Mouse (Mus musculus) midbrain, postnatal 0 days (tissue): ENCODE results near the gene Abcc5. TPM values are rescaled to one million over a fixed set of nuclear protein-coding genes. Genes with fewer than 3 reads are reported as not detected.
"Not testable (repeated sequence)": the region's sequence is repeated elsewhere in the genome, so short reads cannot be mapped to it uniquely, and the experiment has no call there.

ENCODE experiments used
- ATAC-seq: fragments of 200-750 bp; cut with Nextera tagmentation; 2 replicates; pipeline ENCODE4 v1.8.0; 2017; ENCODE audit warnings: moderate number of reproducible peaks, mild to moderate bottlenecking, moderate TSS enrichment, moderate library complexity; ENCODE audit not compliant: low FRiP score
- DNase-seq: peaks from one replicate; pipeline ENCODE4 v3.0.0-alpha.2; 2015; ENCODE audit warnings: low spot score
- H3K27ac ChIP-seq: fragments of 300-500 bp; sonication (generic); 2 replicates; pipeline ENCODE4 v1.5.1; 2014; ENCODE audit warnings: low read depth, mild to moderate bottlenecking, low read length, mixed read lengths
- H3K27me3 ChIP-seq: fragments of 300-500 bp; sonication (generic); 2 replicates; pipeline ENCODE4 v1.6.1; 2014; ENCODE audit warnings: low read length, control low read depth, mixed read lengths; ENCODE audit not compliant: insufficient read depth
- H3K36me3 ChIP-seq: fragments of 300-500 bp; sonication (generic); 2 replicates; pipeline ENCODE4 v1.6.1; 2014; ENCODE audit warnings: low read length, control low read depth, mixed read lengths; ENCODE audit not compliant: insufficient read depth
- H3K4me1 ChIP-seq: fragments of 300-500 bp; sonication (generic); 2 replicates; pipeline ENCODE4 v1.6.1; 2014; ENCODE audit warnings: mild to moderate bottlenecking, control low read depth, antibody characterized with exemption, low read length, mixed read lengths; ENCODE audit not compliant: insufficient read depth
- H3K4me2 ChIP-seq: fragments of 300-500 bp; sonication (generic); 2 replicates; pipeline ENCODE4 v1.6.1; 2014; ENCODE audit warnings: low read depth, mild to moderate bottlenecking, low read length, mixed read lengths; ENCODE audit not compliant: poor library complexity, severe bottlenecking
- H3K4me3 ChIP-seq: fragments of 300-500 bp; sonication (generic); 2 replicates; pipeline ENCODE4 v1.5.1; 2014; ENCODE audit warnings: low read depth, mild to moderate bottlenecking, low read length, moderate library complexity
- H3K9ac ChIP-seq: fragments of 300-500 bp; sonication (generic); replicated peaks from 2 replicates; pipeline ENCODE4 v1.6.1; 2014; ENCODE audit warnings: mild to moderate bottlenecking, low read length, moderate library complexity, mixed read lengths; ENCODE audit not compliant: poor library complexity, severe bottlenecking
- H3K9me3 ChIP-seq: fragments of 300-500 bp; sonication (generic); 2 replicates; pipeline ENCODE4 v1.6.1; 2016; ENCODE audit warnings: low read length, control low read depth
- CTCF ChIP-seq: IDR thresholded peaks from 2 replicates; pipeline ENCODE4 v1.5.1; 2016; ENCODE audit warnings: antibody characterized with exemption, mild to moderate bottlenecking
- WGBS: fragments of 180-500 bp; shearing (Covaris S2); extraction: QIAGEN DNeasy Blood & Tissue Kit; methylation state at CpG from one replicate; pipeline ENCODE4 v1.1.7; 2014; 5-methylcytosine and 5-hydroxymethylcytosine counted together
- polyA plus RNA-seq: library from polyadenylated mRNA; unstranded; fragments of >200 nt; fragmentation: Nextera tagmentation; extraction: Ambion mirVana; gene quantifications from 2 replicates; pipeline ENCODE4 v1.2.1, GENCODE M21; 2015
- total RNA-seq: library from RNA; depleted of rRNA; stranded (reverse); fragments of >200 nt; gene quantifications from 2 replicates; pipeline ENCODE4 v1.2.3, GENCODE M21; 2014

Abcc5 gene
- total and polyA plus RNA-seq, 2 experiments from 2014 or later: 68.7 to 110 TPM

DNA sequence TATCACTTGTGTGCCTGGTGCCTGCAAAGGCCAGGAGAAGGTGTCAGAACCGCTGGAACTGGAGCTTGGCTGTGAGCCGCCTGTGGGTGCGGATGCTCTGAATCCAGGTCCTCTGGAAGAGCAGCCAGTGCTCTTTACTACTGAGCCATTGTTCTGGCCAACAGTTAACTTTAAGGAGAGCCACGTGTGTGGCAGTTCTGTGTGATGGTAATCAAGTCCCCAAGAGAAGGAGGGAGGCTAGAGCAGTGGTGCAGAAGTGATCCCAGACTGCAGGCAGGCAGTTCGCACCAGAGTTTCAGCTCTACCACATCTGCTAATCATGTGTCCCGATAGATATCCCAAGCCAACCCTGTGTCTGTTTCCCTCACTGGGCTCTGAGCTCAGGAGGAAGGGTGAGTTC is 36.0 kb downstream of the Abcc5 start:
- ATAC-seq (no peak), DNase-seq (no peak)
- Histone ChIP-seq H3K27me3 (no peaks in the 10 kb centered on the region), H3K4me2 (no peak overlapping the region), H3K4me3 (no peak overlapping the region), H3K9ac (no peak overlapping the region), H3K36me3 (peaks cover 48% of the 10 kb centered on the region), H3K27ac (no peak overlapping the region), H3K4me1 (no peaks in the 10 kb centered on the region), H3K9me3 (no peaks in the 10 kb centered on the region)
- no peak for TF ChIP-seq CTCF
- WGBS: 78% methylated on average over 6 of the region's 6 CpGs

DNA sequence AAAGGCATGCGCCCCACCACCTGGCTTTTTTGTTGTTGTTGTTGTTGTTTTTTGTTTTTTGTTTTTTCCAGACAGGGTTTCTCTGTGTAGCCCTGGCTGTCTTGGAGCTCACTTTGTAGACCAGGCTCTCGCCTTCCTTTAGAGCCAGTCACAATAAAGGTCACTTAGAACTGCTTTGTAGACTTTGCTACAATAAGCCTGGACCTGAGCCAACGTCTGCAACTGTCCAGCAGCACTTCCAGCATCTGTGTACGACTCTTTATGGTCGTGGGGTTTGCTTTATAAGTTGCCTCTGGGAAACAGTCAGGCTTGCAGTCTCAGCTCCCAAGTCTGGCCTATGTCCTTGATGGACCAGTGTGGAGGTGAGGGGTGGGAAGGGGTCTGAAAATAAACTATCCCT is 45.2 kb downstream of the Abcc5 start:
- no peak for TF ChIP-seq CTCF
- H3K4me2 ChIP-seq: no peak overlapping the region
- no peak for ATAC-seq
- H3K4me1 ChIP-seq: no peaks in the 10 kb centered on the region
- no peak for DNase-seq
- peaks cover 39% of the 10 kb centered on the region for H3K36me3 ChIP-seq
- no peaks in the 10 kb centered on the region for H3K27me3 ChIP-seq
- H3K9ac ChIP-seq: no peak overlapping the region
- no peak overlapping the region for H3K27ac ChIP-seq
- no peaks in the 10 kb centered on the region for H3K9me3 ChIP-seq
- 72% methylated on average over 5 of the region's 5 CpGs for WGBS
- H3K4me3 ChIP-seq: no peak overlapping the region

DNA sequence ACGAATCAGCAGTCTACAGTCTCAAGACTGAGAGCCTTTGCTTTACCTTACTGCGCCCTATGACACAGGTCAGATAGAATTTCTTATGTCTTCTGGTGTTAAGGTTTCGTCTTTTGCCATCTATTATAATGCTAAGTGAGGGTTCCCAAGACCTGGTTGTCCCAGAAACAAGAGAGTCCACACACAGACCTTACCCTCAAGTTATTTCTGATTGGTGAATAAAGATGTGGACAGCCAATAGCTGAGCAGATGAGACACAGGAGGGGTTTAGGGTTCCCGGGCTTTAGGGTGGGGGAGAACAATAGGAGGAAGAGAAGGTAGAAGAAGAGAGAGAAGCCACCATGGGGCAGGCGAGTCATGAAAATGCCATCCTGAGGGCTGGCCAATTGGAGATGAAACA is 50.9 kb downstream of the Abcc5 start:
- ATAC-seq: no peak
- H3K27me3 ChIP-seq: no peaks in the 10 kb centered on the region
- no peak overlapping the region for H3K9ac ChIP-seq
- H3K4me2 ChIP-seq: no peak overlapping the region
- H3K4me3 ChIP-seq: no peak overlapping the region
- H3K36me3 ChIP-seq: peaks cover 67% of the 10 kb centered on the region
- 89% methylated on average over 5 of the region's 5 CpGs for WGBS
- no peak for DNase-seq
- H3K9me3 ChIP-seq: no peaks in the 10 kb centered on the region
- no peaks in the 10 kb centered on the region for H3K4me1 ChIP-seq
- no peak overlapping the region for H3K27ac ChIP-seq
- no peak for TF ChIP-seq CTCF

DNA sequence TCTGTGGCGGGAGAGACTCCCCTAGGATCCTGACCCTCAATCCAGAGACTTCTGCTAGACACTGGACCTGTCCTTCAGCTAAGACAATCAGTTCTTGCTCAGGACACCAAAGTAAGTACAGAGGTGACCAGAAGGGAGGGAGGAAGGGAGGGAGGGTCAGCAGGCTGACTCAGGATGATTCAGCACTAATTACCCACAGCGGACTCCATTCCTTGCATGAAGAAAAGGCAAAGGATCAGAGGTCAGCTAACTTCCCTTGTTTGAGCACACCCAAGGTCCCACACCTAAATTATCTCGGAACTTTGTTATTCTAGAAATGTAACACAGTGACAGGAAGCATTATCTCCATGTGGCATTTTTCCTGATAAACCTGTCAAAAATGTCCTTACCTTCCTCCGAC is 54.5 kb downstream of the Abcc5 start:
- Histone ChIP-seq H3K27ac (no peak overlapping the region), H3K4me1 (no peaks in the 10 kb centered on the region), H3K9ac (no peak overlapping the region), H3K4me2 (no peak overlapping the region), H3K9me3 (no peaks in the 10 kb centered on the region), H3K36me3 (peaks cover 80% of the 10 kb centered on the region), H3K4me3 (no peak overlapping the region), H3K27me3 (no peaks in the 10 kb centered on the region)
- DNase-seq: no peak
- no peak for TF ChIP-seq CTCF
- ATAC-seq: no peak
- WGBS: 77% methylated on average over 4 of the region's 4 CpGs

DNA sequence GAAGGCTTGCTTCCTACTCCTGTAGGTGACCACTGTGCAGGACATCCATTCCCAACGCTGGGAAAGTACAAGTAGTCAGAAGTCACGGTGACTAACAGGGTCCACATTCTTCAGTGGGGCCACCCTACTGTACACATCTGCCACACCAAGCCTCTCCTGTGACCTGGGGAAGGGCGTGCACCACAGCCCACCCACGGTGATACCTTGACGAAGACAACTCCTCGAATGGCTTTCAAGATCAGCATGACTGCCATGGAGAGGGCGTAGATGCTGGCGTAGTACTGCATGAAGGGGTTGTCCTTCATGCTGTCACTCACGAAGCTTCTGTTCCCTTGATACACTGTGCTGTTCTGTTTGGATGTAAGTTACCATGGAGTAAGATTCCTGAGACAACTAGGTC is 58.0 kb downstream of the Abcc5 start:
- Histone ChIP-seq H3K27me3 (no peaks in the 10 kb centered on the region), H3K4me2 (no peak overlapping the region), H3K9ac (no peak overlapping the region), H3K36me3 (peaks cover 81% of the 10 kb centered on the region), H3K4me3 (no peak overlapping the region), H3K4me1 (no peaks in the 10 kb centered on the region), H3K9me3 (no peaks in the 10 kb centered on the region), H3K27ac (no peak overlapping the region)
- ATAC-seq (no peak), DNase-seq (no peak)
- WGBS: 92% methylated on average over 9 of the region's 9 CpGs
- no peak for TF ChIP-seq CTCF

DNA sequence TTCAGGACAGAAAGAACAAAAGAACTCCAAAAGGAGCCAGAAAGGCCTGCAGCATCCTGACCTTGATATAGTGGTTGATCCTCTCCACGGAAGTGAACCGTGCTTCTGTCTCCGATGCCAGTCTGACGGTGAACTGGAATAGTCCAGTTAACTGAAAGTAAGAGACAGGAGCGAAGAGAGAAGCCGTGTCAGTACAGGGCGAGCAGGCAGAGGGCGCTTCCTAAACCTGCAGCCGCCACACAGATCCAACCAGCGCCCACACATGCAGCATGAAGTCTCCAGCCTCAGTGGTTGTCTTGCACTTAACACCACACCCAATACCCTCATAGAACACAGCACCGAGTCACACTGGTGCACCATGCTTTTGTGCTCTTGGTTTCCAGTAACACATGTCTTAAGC is 64.1 kb downstream of the Abcc5 start:
- no peak overlapping the region for H3K4me2 ChIP-seq
- H3K27me3 ChIP-seq: no peaks in the 10 kb centered on the region
- no peaks in the 10 kb centered on the region for H3K9me3 ChIP-seq
- no peak for TF ChIP-seq CTCF
- no peak overlapping the region for H3K4me3 ChIP-seq
- WGBS: 91% methylated on average over 11 of the region's 11 CpGs
- H3K4me1 ChIP-seq: no peaks in the 10 kb centered on the region
- no peak overlapping the region for H3K27ac ChIP-seq
- ATAC-seq (no peak), DNase-seq (no peak)
- H3K36me3 ChIP-seq: peaks cover 72% of the 10 kb centered on the region
- H3K9ac ChIP-seq: no peak overlapping the region

DNA sequence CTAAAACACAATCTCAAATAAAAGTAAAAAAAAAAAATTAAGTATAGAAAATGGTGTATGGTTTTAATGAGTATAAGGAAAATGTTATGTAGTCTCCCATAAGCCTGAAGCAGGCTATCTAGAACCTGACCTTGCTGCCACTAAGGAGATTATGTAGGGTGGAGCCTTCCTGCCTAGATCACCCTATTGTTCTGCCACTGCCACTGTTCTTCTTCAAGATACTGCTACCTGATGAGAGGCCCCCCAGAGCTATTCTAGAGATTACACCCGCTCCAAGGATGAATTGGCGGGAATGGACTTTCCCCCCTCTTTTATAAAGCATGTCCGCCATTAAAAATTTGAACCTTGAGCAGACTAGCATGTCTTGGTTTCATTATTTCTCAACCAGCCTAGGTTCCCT is 64.7 kb downstream of the Abcc5 start:
- not testable (repeated sequence) for H3K27me3 ChIP-seq, H3K4me1 ChIP-seq, H3K9me3 ChIP-seq, DNase-seq, H3K9ac ChIP-seq, H3K27ac ChIP-seq, ATAC-seq, H3K4me2 ChIP-seq, H3K4me3 ChIP-seq
- 94% methylated on average over 3 of the region's 3 CpGs for WGBS
- peaks cover 70% of the 10 kb centered on the region for H3K36me3 ChIP-seq
